Mouse (Mus musculus): ENCODE measurements around the gene Dhodh.

Dhodh gene

GRCm38 (mm10) chr8:109608271-109609152 lies at the start of gene Dhodh:
Gene Dhodh (minus strand): TSS chr8:109608673.
- peak; percentile 92 to 97 for DNase-seq (ENCODE audit: low spot score in 2 of 2)

GRCm38 (mm10) chr8:109656860-109657259 lies 48.4 kb upstream of the Dhodh start:
- DNase-seq (ENCODE audit: low spot score in 2 of 2) = no peak

GRCm38 (mm10) chr8:109650801-109651200 lies 42.3 kb upstream of the Dhodh start:
- DNase-seq (ENCODE audit: low spot score in 2 of 2) = no peak

GRCm38 (mm10) chr8:109648469-109648868 lies 40.0 kb upstream of the Dhodh start:
- no peak for DNase-seq (ENCODE audit: low spot score in 2 of 2)

GRCm38 (mm10) chr8:109647331-109647730 lies 38.9 kb upstream of the Dhodh start:
- no peak for DNase-seq (ENCODE audit: low spot score in 2 of 2)

- no peak for DNase-seq (ENCODE audit: low spot score in 2 of 2)
Observed at GRCm38 (mm10) chr8:109641236-109641635, 32.8 kb upstream of the Dhodh start.

- DNase-seq (ENCODE audit: low spot score in 2 of 2) = no peak
Observed at GRCm38 (mm10) chr8:109640410-109640809, 31.9 kb upstream of the Dhodh start.

- DNase-seq (ENCODE audit: low spot score in 2 of 2) = no peak
Observed at GRCm38 (mm10) chr8:109638851-109639250, 30.4 kb upstream of the Dhodh start.

- no peak for DNase-seq (ENCODE audit: low spot score in 2 of 2)
Observed at GRCm38 (mm10) chr8:109635146-109635545, 26.7 kb upstream of the Dhodh start.

- no peak for DNase-seq (ENCODE audit: low spot score in 2 of 2)
Observed at GRCm38 (mm10) chr8:109632498-109632897, 24.0 kb upstream of the Dhodh start.

GRCm38 (mm10) chr8:109628638-109629037 lies 20.2 kb upstream of the Dhodh start:
- no peak for DNase-seq (ENCODE audit: low spot score in 2 of 2)

- no peak for DNase-seq (ENCODE audit: low spot score in 2 of 2)
Observed at GRCm38 (mm10) chr8:109615569-109615968, 7.1 kb upstream of the Dhodh start.

- DNase-seq (ENCODE audit: low spot score in 2 of 2) = peak in 1 of 2 experiments; percentile 27
Observed at GRCm38 (mm10) chr8:109614243-109615210, 6.1 kb upstream of the Dhodh start, which contains the start of gene Pkd1l3. Gene Pkd1l3 (plus strand): TSS chr8:109614517.

- peak in 1 of 2 experiments; percentile 41 for DNase-seq (ENCODE audit: low spot score in 2 of 2)
Observed at GRCm38 (mm10) chr8:109609153-109609502, 655 bp upstream of the Dhodh start.

- DNase-seq (ENCODE audit: low spot score in 2 of 2) = no peak
Observed at GRCm38 (mm10) chr8:109607650-109608049, 823 bp downstream of the Dhodh start.

- no peak for DNase-seq (ENCODE audit: low spot score in 2 of 2)
Observed at GRCm38 (mm10) chr8:109606725-109607124, 1.7 kb downstream of the Dhodh start.

GRCm38 (mm10) chr8:109595854-109596253 lies 12.6 kb downstream of the Dhodh start:
- peak; percentile 59 to 82 for DNase-seq (ENCODE audit: low spot score in 2 of 2)

- peak in 1 of 2 experiments; percentile 31 for DNase-seq (ENCODE audit: low spot score in 2 of 2)
Observed at GRCm38 (mm10) chr8:109593117-109593788, 15.2 kb downstream of the Dhodh start.

GRCm38 (mm10) chr8:109592164-109592563 lies 16.3 kb downstream of the Dhodh start:
- no peak for DNase-seq (ENCODE audit: low spot score in 2 of 2)

GRCm38 (mm10) chr8:109591367-109591766 lies 17.1 kb downstream of the Dhodh start:
- DNase-seq (ENCODE audit: low spot score in 2 of 2) = no peak

GRCm38 (mm10) chr8:109590901-109591300 lies 17.6 kb downstream of the Dhodh start:
- no peak for DNase-seq (ENCODE audit: low spot score in 2 of 2)

All from spleen, postnatal 10 days (tissue).